Mouse (Mus musculus) kidney, embryonic 14.5 days (tissue): Measurements from ENCODE around the gene Plppr3. TPM values are rescaled to one million over a fixed set of nuclear protein-coding genes. Genes with fewer than 3 reads are reported as not detected.

ENCODE experiments used
- ATAC-seq: fragments of 200-750 bp; cut with Nextera tagmentation; 2 replicates; pipeline ENCODE4 v1.8.0; 2017; ENCODE audit warnings: moderate number of reproducible peaks, mild to moderate bottlenecking, moderate TSS enrichment, moderate library complexity; ENCODE audit not compliant: low FRiP score, low TSS enrichment
- H3K27ac ChIP-seq: fragments of 300-500 bp; sonication (generic); 2 replicates; pipeline ENCODE4 v1.5.1; 2014; ENCODE audit warnings: low read depth, mild to moderate bottlenecking, low read length, moderate library complexity, mixed read lengths
- H3K27me3 ChIP-seq: fragments of 300-500 bp; sonication (generic); 2 replicates; pipeline ENCODE4 v1.6.1; 2014; ENCODE audit warnings: mild to moderate bottlenecking, low read length; ENCODE audit not compliant: control insufficient read depth, insufficient read depth
- H3K36me3 ChIP-seq: fragments of 300-500 bp; sonication (generic); 2 replicates; pipeline ENCODE4 v1.6.1; 2014; ENCODE audit warnings: low read length, mixed read lengths; ENCODE audit not compliant: control insufficient read depth, insufficient read depth
- H3K4me1 ChIP-seq: fragments of 300-500 bp; sonication (generic); 2 replicates; pipeline ENCODE4 v1.6.1; 2014; ENCODE audit warnings: low read length, mixed read lengths; ENCODE audit not compliant: control insufficient read depth, insufficient read depth
- H3K4me2 ChIP-seq: fragments of 300-500 bp; sonication (generic); replicated peaks from 2 replicates; pipeline ENCODE4 v1.6.1; 2014; ENCODE audit warnings: low read depth, mild to moderate bottlenecking, low read length
- H3K4me3 ChIP-seq: fragments of 300-500 bp; sonication (generic); 2 replicates; pipeline ENCODE4 v1.5.1; 2014; ENCODE audit warnings: mild to moderate bottlenecking, low read length
- H3K9ac ChIP-seq: fragments of 300-500 bp; sonication (generic); 2 replicates; pipeline ENCODE4 v1.6.1; 2014; ENCODE audit warnings: low read depth, mild to moderate bottlenecking, low read length, moderate library complexity
- H3K9me3 ChIP-seq: fragments of 300-500 bp; sonication (generic); 2 replicates; pipeline ENCODE4 v1.6.1; 2016; ENCODE audit warnings: low read length; ENCODE audit not compliant: control insufficient read depth
- WGBS: fragments of 180-500 bp; shearing (Covaris S2); extraction: QIAGEN DNeasy Blood & Tissue Kit; methylation state at CpG from one replicate; pipeline ENCODE4 v1.1.7; 2014; 5-methylcytosine and 5-hydroxymethylcytosine counted together
- polyA plus RNA-seq: library from polyadenylated mRNA; unstranded; fragments of >200 nt; fragmentation: Nextera tagmentation; extraction: Ambion mirVana; gene quantifications from 2 replicates; pipeline ENCODE4 v1.2.1, GENCODE M21; 2014

Plppr3 gene
- polyA plus RNA-seq, 1 experiment from 2014 or later = 59.7 TPM

DNA sequence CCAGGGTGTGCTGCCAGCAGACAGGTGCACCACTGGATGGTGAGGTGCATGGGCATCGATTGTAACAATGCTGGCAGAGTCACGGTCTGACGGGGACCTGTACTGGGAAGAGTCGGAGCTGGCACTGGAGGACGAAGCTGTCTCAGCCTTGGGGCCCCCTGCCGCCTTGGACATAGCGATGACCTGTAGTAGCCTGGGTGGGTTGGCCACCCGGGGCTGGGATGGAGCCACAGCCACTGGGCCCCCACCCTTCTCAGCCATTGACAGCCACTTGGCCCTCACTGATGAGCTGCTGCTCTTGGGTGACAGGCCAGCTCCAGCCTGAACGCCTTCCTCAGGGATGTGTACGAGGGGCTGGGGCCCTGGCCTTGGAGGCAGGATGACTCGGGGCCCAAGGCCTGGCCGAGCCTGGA is 9.2 kb downstream of the Plppr3 start:
- no peak overlapping the region for H3K27ac ChIP-seq
- H3K9me3 ChIP-seq = no peaks in the 10 kb centered on the region
- peaks cover 70% of the 10 kb centered on the region for H3K36me3 ChIP-seq
- ATAC-seq = peak; percentile 29
- H3K9ac ChIP-seq = no peak overlapping the region
- no peak overlapping the region for H3K4me3 ChIP-seq
- H3K4me1 ChIP-seq = peaks cover 11% of the 10 kb centered on the region; the same call in 1 of the 2 replicates
- H3K27me3 ChIP-seq = no peaks in the 10 kb centered on the region
- no peak overlapping the region for H3K4me2 ChIP-seq
- WGBS = 67% methylated on average over 12 of the region's 12 CpGs

DNA sequence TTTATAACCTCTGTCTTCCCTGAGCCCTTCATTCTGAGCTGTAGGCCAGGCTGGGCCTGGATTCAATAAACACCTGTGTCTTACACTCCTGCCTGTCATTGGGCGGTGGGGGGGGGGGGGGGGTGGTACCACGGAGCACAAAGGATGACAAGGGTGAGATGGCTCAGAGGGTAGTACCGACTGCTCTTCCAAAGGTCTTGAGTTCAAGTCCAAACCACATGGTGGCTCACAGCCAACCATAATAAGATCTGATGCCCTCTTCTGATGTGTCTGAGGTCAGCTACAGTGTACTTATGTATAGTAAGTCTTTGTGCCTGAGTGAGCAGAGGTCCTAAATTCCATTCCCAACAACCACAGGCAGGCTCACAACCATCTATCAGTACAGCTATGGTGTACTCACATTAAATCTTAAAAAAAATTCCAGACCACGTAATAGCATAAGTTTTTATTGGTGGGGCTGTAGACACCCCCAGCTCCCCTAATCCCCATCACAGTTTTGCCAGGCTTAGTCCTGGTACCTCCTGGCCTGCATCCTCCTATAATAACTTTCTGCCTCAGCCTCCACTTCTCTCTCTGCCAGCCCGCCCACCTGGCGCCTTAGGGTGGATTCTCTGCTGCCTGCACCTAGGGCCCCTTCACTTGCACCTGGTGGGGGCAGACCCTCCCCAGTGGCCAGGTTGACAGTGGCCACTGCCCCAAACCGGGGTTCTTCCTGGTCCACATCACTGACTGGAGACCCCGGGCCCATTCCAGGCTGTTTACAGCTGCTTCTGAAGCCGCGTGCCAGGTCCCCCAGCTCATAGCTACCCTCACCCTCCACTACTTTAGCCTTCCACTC is 9.9 kb downstream of the Plppr3 start:
- 54% methylated on average over 10 of the region's 10 CpGs for WGBS
- Histone ChIP-seq H3K4me1 (peaks cover 15% of the 10 kb centered on the region; the same call in 1 of the 2 replicates), H3K36me3 (peaks cover 73% of the 10 kb centered on the region), H3K9me3 (no peaks in the 10 kb centered on the region), H3K9ac (no peak overlapping the region), H3K27me3 (no peaks in the 10 kb centered on the region), H3K4me3 (no peak overlapping the region), H3K27ac (no peak overlapping the region), H3K4me2 (no peak overlapping the region)
- ATAC-seq = peak; percentile 13

GRCm38 (mm10) chr10:79862925-79863324 is 11.5 kb downstream of the Plppr3 start:
- H3K9me3 ChIP-seq = no peaks in the 10 kb centered on the region
- 60% methylated on average over 10 of the region's 10 CpGs for WGBS
- H3K27me3 ChIP-seq = no peaks in the 10 kb centered on the region
- no peak overlapping the region for H3K4me2 ChIP-seq
- peaks cover 90% of the 10 kb centered on the region for H3K36me3 ChIP-seq
- peaks cover 23% of the 10 kb centered on the region for H3K4me1 ChIP-seq
- H3K4me3 ChIP-seq = no peak overlapping the region
- no peak overlapping the region for H3K27ac ChIP-seq
- no peak overlapping the region for H3K9ac ChIP-seq
- ATAC-seq = no peak

DNA sequence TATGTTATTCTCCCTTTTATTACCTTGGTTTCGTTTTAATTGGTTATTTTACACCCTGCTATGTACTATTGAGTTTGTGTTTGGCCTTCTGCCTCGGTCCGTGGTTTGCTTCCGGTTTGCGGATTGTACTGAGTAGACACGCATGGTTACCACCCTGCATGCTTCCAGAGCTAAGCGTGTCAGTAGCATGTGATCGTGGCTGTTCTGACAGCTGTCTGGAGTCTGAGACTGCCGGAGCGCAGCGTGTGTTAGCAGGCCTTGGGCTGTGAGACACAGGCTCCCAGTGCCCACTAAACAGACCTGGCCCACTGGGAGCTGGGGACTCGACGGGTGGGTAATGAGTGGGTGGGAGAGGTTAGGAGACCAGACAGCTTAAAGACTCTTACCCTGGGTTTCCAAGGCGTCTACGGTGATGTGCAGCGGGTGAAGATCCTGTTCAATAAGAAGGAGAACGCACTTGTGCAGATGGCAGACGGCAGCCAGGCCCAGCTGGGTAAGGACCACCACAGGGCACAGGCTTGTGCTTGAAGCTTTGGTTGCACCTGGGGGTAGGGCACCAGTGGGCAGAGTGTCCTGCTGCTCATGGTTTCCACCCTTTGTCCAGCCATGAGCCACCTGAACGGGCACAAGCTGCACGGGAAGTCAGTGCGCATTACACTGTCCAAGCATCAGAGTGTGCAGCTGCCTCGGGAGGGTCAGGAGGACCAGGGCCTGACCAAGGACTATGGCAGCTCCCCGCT is 12.2 kb downstream of the Plppr3 start:
- no peak overlapping the region for H3K27ac ChIP-seq

GRCm38 (mm10) chr10:79861230-79862048 is 13.0 kb downstream of the Plppr3 start:
- Histone ChIP-seq H3K36me3 (peaks cover 93% of the 10 kb centered on the region), H3K4me1 (peaks cover 38% of the 10 kb centered on the region), H3K9ac (no peak overlapping the region), H3K4me3 (no peak overlapping the region), H3K27me3 (no peaks in the 10 kb centered on the region), H3K9me3 (no peaks in the 10 kb centered on the region), H3K27ac (peak overlapping the region; percentile 24; the same call in 1 of the 2 replicates), H3K4me2 (no peak overlapping the region)
- WGBS = 66% methylated on average over 25 of the region's 25 CpGs
- no peak for ATAC-seq

More for the DNA sequence above, 12.2 kb downstream of the Plppr3 start:
- 82% methylated on average over 23 of the region's 23 CpGs for WGBS
- Histone ChIP-seq H3K36me3 (peaks cover 92% of the 10 kb centered on the region), H3K27me3 (no peaks in the 10 kb centered on the region), H3K4me3 (no peak overlapping the region), H3K9me3 (no peaks in the 10 kb centered on the region), H3K4me1 (peaks cover 30% of the 10 kb centered on the region), H3K9ac (no peak overlapping the region), H3K4me2 (no peak overlapping the region)
- ATAC-seq = no peak

- Histone ChIP-seq H3K27me3 (no peaks in the 10 kb centered on the region), H3K9me3 (no peaks in the 10 kb centered on the region), H3K36me3 (peaks cover 86% of the 10 kb centered on the region), H3K9ac (no peak overlapping the region; the same call in 1 of the 2 replicates), H3K4me2 (no peak overlapping the region), H3K27ac (peak overlapping the region; percentile 17; the same call in 1 of the 2 replicates), H3K4me1 (peaks cover 40% of the 10 kb centered on the region), H3K4me3 (no peak overlapping the region)
- 89% methylated on average over 26 of the region's 26 CpGs for WGBS
- ATAC-seq = no peak
Measured at GRCm38 (mm10) chr10:79860079-79860911, 14.1 kb downstream of the Plppr3 start.

- no peaks in the 10 kb centered on the region for H3K27me3 ChIP-seq
- H3K4me2 ChIP-seq = no peak overlapping the region
- 81% methylated on average over 11 of the region's 11 CpGs for WGBS
- H3K9me3 ChIP-seq = no peaks in the 10 kb centered on the region
- H3K4me3 ChIP-seq = no peak overlapping the region
- H3K4me1 ChIP-seq = peaks cover 40% of the 10 kb centered on the region
- no peak overlapping the region for H3K9ac ChIP-seq
- no peak for ATAC-seq
- peaks cover 76% of the 10 kb centered on the region for H3K36me3 ChIP-seq
- H3K27ac ChIP-seq = no peak overlapping the region
Measured at GRCm38 (mm10) chr10:79859116-79859515, 15.3 kb downstream of the Plppr3 start.
